Mouse (Mus musculus) ovary, adult 2 months (tissue): Measurements from ENCODE around the gene Tlnrd1. TPM values are rescaled to one million over a fixed set of nuclear protein-coding genes. Genes with fewer than 3 reads are reported as not detected.

ENCODE experiments used
- polyA plus RNA-seq: library from polyadenylated mRNA; depleted of rRNA; stranded (reverse); fragments of >200 nt; gene quantifications from 2 replicates; pipeline ENCODE4 v1.2.3, GENCODE M21; 2012; rRNA removed

Tlnrd1 gene
- polyA plus RNA-seq: 88.6 and 131 TPM in 2 replicates

DNA sequence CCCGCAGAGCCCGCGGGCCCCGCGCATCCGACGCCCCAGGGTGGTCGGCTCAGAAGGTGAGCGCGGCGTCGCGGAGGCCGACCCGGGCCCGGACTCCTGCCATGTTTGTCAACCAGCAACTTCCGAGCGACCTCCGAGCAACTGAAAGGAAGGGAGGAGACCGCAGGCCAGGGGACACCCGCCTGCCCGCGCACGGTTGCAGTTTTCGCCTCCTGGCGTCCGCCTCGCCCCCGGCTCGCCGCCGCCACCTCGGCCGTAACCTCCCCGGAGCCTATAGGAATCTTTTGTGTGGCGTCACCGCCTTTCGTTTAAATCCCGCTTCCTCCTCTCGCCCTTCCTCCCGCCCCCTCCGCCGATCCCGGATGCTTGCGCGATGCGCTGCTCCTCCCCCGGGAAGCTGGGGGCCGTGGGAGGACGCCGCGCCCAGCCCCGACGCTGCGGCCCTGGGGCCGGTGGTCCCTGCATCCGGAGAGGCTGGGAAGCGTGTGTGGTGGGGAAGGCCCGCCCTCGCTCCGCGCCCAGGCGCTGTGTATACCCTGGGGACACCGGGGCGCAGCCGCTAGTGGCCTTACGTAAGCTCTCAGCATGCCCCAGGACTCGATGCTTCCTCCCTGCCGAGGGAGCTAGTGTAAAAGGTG is at the start of gene Tlnrd1, which contains the start of gene Mesd:
TSS of gene Tlnrd1 (minus strand) at position 285 of the 638 bp plus-strand sequence.
TSS of gene Mesd (plus strand) at position 446 of the 638 bp plus-strand sequence.

Other genes starting within 250 kb of the Tlnrd1 start
- 6.0 and 6.4 TPM in 2 replicates for gene Il16, start 138.6 kb downstream of the Tlnrd1 start, polyA plus RNA-seq
- gene Cfap161, start 89.4 kb downstream of the Tlnrd1 start, polyA plus RNA-seq: 2.2 and 2.3 TPM in 2 replicates
- 12.6 and 15.3 TPM in 2 replicates for gene Mesd, start 161 bp upstream of the Tlnrd1 start, polyA plus RNA-seq
- gene Cemip, start 202.2 kb upstream of the Tlnrd1 start, polyA plus RNA-seq: 14.8 and 21.6 TPM in 2 replicates